Mouse (Mus musculus) gonadal fat pad, adult 2 months (tissue): ENCODE results near the gene H13. TPM values are rescaled to one million over a fixed set of nuclear protein-coding genes. Genes with fewer than 3 reads are reported as not detected.

ENCODE experiments used
- DNase-seq: peaks from one replicate; pipeline ENCODE4 v3.0.0-alpha.2; 2012; ENCODE audit warnings: low read depth
- polyA plus RNA-seq: library from polyadenylated mRNA; depleted of rRNA; stranded (reverse); fragments of >200 nt; gene quantifications from 2 replicates; pipeline ENCODE4 v1.2.3, GENCODE M21; 2012; rRNA removed

H13 gene
- 162 and 163 TPM in 2 replicates for polyA plus RNA-seq

DNA sequence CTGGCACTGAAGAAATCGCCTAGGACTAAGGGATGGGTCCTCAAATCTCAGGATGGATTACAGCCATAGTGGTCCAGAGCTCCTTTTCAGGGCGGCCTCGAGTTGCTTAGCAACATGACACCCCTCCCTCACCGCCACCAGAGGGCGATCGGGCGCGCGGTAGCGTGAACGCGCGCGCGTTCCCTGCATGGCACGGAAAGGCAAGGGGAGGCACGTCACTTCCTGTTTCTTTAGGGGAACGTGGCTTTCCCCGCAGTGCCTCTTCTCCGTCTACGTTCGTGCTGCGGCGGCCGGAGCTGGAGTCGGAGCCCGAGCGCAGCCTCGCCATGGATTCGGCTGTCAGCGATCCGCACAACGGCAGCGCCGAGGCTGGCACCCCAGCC, at the start of gene H13:
TSS of gene H13 (plus strand) at position 206 of the 383 bp plus-strand sequence.
- peak; percentile 42 for DNase-seq

DNA sequence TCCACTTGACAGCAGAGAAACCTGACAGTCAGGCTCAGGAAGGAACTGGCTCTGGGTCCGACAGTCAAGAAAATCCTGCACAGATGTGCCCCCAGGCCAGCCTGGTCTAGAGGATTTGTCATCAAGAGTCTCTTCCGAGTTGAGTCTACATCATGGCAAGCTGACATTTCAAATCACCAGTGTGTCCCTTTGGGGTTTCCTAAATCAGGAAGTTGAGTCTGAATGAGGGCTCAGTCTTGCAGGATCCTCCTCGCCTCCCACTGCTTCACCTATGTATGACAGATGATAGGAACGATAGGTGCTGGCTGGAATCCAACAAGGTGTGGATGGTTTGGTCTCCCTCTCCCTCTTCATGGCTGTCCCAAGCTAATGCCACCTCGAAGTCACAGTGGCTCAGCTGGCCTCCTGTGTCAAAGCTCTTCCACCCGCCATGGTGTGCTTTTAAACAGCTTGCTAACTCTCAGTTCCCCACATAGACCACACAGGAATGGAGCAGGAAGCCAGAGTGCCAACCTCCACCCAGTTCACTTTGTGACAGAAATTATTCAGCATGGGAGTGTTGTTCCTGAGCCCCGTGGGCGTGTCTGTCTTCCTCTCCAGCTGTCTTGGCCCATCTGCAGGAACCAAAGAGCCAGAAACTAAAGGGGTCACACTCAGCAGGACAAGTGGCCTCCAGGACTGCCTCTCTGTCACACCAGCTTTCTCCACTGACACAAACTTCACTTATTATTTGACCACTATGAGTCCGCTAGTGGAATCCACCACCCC, 48.7 kb upstream of the H13 start:
- no peak for DNase-seq

DNA sequence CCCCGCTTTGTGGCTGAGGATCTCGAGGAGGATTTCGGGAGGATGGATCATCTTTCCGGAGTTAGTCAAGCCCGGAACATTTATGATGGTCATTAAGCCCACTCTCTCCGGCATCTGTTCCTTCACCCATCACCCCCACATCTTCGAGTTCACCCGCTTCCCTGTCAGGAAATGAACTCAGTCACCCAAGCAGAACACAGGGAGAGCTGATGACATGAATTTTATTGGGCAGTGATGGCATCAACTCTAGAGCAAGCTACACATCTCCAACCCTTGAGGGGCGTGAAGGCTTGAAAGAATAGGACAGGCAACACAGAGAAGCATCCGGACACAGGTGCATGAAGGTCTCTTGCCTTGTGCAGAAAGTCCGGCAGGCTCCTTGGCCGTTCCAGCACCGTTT, 47.1 kb upstream of the H13 start:
- no peak for DNase-seq

DNA sequence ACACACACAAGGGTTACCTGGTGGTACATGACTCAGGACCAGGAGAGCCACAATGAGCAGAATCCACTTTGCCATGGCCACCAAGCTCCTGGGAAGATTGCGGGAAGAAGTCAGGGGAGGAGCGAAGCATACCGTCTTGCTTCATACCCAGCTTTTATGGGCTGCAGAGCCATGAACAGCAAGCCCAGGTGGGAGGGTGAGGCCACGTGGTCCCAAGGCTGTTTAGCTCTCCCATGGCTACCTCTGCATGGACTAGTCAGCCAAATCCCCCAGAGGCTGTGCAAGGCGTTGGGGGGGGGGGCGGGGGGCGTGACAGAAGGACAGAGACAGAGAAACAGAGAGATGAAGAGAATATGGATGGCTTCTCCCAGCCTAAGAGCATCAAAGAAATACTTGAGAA, 46.3 kb upstream of the H13 start, which contains the start of gene Defb25:
TSS of gene Defb25 (minus strand) at position 101 of the 400 bp plus-strand sequence.
- DNase-seq: no peak

DNA sequence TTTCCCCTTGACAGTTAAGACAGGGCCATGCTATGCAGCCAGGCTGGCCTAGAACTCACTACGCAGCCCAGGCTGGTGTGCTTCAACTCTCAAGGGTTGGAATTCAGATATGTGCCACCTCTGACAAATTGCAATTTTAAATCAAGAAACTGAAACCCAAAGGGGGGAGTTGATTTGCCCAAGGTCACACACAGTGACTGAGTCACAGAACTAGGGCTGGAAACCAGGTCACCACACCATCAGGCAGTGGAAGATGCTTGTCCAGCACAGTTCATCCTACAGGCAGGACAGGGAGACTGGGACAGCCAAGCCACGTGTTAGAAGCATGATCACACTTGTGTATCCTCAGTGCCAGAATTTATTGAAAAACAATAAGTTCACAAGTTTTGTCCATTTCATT, 44.7 kb upstream of the H13 start:
- DNase-seq: no peak

DNA sequence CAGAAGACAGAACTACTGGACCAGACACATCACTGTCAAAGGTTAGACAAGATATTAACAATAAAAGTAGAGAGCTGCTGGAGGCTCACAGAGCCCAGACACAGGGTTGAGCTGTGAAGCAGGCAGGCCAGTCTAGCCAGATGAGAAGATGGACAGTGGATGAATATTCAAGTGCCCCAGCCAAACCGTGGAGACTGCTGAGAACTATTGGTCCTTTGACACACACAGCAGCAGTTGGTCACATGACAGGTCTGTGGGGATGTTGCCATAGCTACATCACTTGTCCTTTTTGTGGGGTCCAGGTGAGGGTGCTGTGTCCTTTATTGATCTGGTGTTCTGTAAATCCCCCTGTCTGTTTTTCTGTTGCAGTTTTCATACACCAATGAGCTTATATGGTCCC, 44.0 kb upstream of the H13 start:
- no peak for DNase-seq

DNA sequence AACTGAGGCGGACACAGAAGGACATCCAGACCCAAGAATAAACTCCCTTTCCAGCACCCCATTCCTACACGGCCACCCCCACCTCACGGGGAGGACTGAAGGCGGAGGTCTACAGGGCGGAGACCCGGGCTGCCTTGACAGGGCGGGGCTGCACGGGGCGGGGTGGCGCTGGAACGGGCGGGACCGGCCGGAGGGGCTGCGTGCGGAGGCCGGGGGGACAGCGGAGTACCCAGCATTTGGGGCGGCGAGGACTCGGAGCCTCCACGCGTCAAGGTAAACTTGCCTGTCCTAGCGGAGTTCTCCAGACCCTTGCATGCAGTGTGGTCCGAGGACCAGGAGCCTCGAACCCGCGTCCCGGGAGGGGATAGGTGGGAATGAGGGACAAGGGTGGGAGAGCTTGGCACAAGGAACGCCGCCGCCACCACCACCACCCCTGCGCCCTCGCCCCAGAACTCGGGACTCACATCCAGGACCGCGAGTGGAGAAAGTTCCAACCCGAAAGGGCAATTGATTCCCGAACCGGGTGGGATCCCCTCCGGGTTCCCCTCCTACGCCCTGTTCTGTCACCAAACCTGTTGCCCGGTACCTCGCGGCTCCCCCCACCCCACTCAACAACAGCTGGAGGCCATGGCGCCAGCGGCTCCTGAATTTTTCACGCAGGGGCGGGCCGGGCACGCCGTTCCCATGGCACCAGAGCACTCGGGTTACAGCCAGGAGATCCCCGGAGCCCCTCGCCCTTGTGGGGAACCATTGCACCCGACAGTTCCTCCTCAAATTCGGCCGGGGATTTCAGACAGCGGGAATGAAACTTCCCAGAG, 42.3 kb upstream of the H13 start, which contains the start of gene Rem1:
TSS of gene Rem1 (plus strand) at position 178 of the 818 bp plus-strand sequence.
- DNase-seq: no peak

DNA sequence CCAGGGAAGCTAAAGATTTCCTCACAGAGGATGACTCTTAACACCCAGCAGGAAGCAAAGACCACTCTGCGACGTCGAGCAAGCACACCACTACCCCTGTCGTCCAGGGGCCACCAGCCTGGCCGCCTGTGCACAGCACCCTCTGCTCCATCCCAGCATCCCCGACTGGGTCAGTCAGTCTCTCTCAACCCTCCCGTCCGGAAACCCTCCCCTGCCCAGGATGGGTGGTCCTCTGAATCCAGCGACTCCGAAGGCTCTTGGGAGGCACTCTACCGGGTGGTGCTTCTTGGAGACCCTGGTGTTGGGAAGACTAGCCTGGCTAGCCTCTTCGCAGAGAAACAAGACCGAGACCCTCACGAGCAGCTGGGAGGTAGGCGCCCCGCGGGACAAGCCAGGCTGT, 41.2 kb upstream of the H13 start:
- DNase-seq: no peak

DNA sequence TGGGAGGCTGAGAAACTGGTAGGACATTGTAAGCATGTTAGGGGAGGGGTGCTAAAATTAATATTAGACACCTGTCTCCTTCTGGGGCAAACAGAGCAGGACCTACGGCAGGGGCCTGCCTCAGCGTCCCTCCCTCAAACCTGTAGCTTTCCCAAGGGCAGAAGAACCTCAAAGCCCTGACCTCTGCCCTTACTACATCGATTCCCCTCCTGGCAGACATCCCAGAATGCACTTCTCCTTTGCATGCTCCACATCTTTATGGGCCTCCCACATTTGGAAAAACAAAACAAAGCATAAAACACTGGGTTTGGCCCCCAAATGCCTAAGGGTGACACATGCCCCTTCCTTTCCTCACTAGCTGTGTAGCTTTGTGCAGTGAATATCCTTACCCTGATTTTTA, 40.0 kb upstream of the H13 start:
- no peak for DNase-seq

DNA sequence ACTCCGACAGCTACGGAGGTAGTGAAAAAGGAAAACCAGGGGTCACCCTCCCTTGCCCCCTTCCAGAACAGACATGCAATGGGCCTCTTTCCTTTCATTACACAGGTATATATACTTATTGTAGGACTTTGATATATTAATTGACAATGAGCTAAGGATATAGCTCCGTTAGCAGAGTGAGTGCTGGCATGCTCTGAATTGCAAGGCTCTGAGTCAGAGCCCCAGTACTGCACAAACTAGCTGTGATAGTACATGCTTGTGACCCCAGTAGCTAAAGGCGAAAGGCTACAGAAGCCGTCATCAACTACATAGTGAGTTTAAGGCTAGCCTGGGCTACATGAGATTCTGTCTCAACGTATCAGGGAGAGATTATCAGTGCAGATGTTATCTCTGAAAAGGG, 39.4 kb upstream of the H13 start:
- no peak for DNase-seq

DNA sequence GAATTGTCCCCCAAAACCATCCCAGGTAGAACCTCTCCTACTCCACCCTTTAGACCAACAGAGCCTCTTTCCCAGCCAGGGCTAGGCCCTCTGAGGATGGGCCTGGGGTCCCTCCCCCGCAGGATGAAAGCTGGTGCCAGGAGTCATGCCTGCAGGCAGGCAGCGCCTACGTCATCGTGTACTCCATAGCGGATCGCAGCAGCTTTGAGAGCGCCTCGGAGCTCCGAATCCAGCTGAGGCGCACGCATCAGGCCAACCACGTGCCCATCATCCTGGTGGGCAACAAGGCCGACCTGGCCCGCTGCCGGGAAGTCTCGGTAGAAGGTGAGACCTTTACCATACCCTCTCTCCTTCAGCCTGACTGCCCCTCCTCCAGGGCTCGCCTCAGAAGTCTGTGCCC, 35.9 kb upstream of the H13 start:
- DNase-seq: no peak

DNA sequence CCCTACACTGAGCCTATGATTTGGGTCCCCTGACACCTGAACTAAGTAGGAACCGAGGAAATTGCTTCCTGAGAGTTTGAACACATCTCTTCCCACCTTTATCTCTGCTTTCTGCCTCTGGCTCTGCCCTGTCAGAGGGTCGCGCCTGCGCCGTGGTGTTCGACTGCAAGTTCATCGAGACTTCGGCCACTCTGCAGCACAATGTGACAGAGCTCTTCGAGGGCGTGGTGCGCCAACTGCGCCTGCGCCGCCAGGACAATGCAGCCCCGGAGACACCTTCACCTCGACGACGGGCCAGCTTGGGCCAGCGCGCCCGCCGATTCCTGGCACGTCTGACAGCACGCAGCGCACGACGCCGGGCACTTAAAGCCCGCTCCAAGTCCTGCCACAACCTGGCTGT, 35.0 kb upstream of the H13 start:
- no peak for DNase-seq

DNA sequence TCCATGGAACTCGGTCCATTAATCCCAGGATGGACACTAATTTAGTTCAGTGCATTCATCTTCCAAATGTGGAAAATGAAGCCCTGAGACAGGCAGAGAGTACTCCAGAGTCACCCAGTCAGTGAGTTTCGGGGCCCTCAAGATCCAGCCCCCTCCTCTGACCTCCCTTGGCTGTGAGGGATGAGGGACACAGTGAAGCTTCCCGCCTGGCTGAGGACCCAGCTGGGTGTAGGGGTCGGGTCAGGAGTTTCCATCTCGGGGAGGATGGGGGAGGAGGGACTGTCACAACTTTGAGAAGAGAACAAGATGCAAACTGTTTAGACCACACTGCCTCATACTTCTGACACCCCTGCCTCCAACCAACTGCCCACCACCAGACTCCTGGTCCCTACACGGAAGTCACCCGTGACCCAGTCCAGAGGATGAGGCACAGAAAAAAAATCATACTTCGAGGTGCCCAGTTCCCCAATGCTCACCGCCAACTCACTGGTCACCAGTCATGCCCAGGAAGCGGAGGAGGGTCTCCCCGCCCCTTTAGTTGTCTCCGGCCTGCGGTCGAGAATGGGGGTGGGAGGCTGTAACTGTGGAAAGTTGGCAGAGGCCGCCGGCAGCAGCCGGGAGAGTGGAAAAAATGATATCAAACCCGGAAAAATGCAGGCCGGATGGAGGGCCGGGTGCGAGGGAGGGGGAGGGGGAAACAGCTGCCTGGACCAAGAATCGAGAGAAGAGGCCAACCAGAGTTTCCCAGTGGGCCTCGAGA, 32.8 kb upstream of the H13 start:
- DNase-seq: no peak

DNA sequence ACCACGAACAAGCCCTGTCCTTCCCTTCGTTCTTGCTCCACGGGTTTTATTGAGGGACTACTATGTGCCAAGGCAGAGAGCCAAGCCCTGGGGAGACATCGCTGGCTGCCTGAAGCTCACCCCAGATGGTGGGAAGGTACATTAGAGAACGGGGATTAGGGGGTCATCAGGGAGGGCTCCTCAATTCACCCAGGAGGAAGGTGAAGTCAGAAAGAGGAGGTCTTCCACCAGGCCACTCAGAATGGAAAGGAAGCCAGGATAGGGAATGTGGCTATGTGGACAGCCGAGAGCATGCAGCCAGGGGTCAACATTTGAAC, 32.3 kb upstream of the H13 start:
- DNase-seq: no peak

DNA sequence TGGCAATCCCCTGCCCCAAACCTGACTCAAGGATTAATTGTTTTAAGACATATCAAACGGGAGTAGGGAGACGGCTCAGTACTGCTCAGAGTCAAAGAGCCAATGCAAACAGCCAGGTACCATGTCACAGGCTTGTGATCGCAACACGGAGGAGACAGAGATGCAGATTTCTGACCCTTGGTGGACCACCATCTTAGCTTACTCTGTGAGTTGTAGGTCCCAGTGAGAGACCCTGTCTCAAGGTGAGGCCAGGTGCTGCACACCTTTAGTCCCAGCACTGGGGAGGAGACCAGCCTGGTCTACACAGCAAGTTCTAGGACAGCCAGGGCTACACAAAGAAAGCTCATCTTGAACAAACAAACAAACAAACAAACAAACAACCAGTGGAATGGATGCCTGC, 31.9 kb upstream of the H13 start:
- no peak for DNase-seq

DNA sequence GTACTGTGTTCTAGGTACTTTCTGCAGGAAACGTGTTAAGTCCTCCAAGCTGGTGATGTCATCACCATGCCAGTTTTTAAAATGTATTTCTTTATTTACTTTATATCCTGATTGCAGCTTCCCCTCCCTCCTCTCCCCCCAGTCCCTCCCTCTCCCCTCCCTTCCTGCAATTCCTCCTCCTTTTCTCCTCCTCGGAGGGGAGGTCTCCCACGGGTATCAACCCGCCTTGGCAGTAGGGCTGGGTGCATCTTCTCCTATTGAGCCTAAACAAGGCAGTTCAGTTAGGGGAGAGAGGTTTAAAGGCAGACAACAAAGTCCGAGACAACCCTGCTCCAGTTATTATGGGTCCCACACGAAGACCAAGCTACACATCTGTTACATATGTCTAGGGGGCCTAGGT, 30.4 kb upstream of the H13 start:
- DNase-seq: no peak

DNA sequence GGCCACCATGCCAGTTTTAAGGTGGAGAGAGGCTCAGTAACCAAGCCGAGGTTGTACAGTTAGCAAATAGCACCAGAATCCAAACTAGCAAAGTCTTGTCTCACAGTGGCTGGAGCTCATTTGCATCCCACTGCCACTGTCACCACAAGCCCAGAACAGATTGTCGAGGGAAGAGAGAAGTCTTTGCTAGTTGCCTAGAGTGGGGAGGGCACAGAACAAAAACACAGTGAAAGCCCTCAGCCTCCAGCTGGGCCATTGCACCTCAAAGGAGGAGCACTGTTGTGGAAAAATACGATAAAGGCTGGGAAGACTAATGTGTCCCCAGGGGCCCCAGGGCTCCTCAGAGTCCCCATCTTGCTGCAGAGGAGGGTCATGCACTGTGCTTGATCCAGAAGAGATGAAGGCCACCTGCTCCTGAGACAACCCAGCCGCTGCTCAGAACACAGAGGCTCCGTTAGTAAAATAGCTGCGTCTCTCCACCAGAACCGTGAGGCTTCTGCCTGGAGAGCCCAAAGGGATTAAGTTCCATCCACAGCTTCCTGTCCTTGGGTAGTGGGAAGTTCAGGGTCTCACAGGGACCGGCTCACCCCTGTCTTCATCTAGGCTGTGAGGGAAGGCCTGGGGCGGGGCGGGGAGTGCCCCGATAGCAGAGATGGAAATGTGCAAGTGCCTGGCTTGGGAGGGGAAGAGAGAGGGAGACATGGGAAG, 29.7 kb upstream of the H13 start:
- DNase-seq: no peak

DNA sequence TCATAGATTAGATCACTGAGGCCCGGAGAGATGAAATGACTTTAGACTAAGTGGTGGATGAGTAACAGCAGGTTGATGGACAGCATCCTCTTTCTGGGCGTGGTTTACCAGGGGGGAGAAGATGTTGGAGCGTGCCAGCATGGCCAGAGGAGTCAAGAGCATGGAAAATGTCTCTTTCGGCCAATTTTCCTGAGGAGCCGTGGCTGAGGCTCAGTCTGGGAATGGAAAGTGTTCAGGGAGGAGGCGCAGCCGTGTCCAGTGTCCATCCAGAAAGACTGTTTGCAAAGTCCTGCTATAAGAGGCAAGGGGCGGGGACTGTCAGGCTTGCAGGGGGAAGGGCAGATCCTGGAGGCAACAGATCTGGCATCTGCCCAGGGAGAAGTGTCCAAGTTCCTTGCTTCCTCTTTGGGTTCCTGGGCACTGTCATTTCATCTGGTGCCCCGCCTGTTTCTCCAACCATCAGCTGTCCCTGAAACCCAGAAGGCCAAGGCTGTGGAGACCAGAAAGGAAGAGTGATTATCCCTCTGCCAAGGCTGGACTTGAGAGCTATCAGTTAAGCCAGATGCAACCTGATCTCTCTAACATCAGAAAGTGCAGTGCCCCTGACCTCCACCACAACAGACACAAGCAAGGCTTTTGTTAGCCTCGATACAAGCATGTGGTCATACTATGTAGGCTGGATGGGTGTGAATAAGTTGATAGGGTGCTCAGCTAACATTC, 16.2 kb upstream of the H13 start:
- DNase-seq: no peak

DNA sequence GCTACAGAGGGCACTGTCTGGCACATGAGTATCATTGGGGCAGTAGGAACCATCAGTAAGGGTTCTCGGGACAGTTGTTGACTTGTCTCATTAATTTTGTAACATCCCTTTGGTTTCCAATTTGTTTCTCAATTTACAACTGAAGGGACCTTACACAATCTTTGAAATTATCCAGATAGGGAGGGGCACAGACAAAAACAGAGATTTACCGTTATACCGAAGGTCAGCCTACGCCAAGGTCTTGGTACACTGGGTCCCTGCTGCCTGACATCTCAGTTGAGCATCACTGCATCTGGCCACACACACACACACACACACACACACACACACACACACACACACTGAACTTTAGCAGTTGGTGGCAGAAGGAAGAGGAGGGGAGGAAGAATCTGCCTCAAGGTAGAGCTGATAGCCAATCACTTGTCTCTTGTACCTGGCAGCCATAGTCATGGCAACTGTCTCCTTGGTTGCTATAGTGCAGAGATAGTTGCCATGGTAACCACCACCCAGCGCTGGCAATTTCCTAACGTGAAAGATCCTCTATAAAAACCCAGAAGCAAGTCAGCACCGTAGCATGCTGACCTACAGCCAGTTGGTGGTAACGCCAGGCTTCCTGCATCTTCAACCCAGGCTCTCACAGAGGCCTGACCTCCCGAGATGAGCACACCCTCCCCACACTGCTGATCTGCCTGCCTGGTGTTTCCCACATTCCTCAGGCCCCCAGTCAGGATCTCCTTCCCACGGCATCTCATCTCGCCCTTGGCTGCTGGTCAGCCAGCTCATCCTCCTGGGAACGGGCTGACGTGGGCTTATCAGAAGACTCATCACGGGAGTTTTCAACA, 15.2 kb upstream of the H13 start:
- DNase-seq: no peak

DNA sequence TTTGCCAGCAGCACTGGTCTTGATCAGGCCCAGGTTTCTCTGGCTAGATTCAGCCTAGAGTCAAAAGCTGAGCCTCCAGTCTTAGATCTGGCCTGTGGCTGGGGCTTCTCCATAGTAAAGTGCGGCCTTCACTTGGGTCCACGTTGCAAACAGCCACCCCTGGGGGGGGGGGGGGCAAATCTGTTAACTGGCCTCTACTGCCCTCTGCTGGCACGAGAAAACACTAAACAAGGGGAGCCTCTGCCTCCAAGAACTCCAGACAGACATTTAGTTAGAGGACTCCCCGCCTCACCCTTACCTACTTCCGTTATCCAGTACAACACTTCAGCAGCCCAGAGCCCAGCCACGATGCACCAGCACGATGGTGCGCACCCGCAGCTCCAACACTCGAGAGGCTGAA, 11.9 kb upstream of the H13 start:
- no peak for DNase-seq
